ENCODE assay signal across 9 mouse cellular contexts in the genomic region with DNA sequence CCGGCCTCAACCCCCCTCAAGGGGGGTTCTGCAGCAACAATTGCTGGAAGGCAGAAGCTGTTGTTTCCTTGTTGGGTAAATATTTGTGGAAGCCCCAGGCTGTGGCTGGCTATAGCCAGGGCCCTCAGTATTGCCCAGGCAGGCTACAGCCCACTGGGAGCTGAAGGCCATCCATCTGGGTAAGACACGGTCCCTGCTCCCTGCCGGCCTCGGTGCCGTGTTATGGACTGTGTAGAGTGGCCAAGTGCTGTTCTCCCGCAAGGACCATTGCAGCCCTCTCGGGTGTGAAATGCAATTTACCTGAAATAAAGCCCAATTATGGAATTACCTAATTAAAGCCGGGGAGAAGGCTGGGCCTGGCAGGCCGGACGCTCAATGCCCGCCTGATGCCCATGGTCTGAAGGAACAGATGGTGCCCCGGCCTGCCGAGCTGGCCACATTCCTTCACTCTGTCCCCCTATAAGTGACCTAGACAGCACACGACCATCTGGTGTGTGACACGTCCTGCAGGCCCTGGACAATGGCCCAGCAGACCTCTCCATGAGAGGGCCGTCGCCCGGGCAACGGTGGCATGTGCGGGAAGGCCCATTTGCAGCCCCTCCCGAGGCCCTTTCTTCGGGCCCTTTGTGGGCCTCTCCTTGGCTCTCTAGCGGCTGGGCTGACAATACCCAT. TPM values are rescaled to one million over a fixed set of nuclear protein-coding genes. Genes with fewer than 3 reads are reported as not detected.
DNase-seq lines count a peak whose midpoint lies in the region; ATAC-seq lines count a peak whose summit lies in the region.
"Had no signal": no experiment of that assay in that cellular context is flagged by ENCODE, and none has a peak within 500 bp of the region (broad histone marks: within the 10 kb centered on the region; RNA-seq: fewer than 3 reads in every experiment).

No protein-coding gene starts in this region.

- H3K27me3 ChIP-seq in hindbrain, embryonic 11.5 days (ENCODE audit: control insufficient read depth, insufficient read depth, low read length), result peaks cover 4% of the 10 kb centered on the region; the same call in 1 of the 2 replicates
- no peaks in the 10 kb centered on the region; the same call in 1 of the 2 replicates for H3K27me3 ChIP-seq in neural tube, embryonic 13.5 days

- peak overlapping the region; percentile 29; the same call in 1 of the 2 replicates for H3K9ac ChIP-seq in hindbrain, embryonic 11.5 days (ENCODE audit: low read depth, low read length)
- H3K9ac ChIP-seq in neural tube, embryonic 13.5 days, result peak overlapping the region; percentile 35; the same call in 1 of the 2 replicates

- H3K9me3 ChIP-seq in hindbrain, embryonic 11.5 days (ENCODE audit: control insufficient read depth, low read length), result no peaks in the 10 kb centered on the region
- H3K9me3 ChIP-seq in neural tube, embryonic 13.5 days, result no peaks in the 10 kb centered on the region

- peak overlapping the region; percentile 76 for H3K27ac ChIP-seq in hindbrain, embryonic 11.5 days (ENCODE audit: low read depth, low read length)
- peak overlapping the region; percentile 30 for H3K27ac ChIP-seq in neural tube, embryonic 13.5 days (replicated peaks)

- peak; percentile 93 for ATAC-seq in hindbrain, embryonic 11.5 days (ENCODE audit: low FRiP score)
- ATAC-seq in neural tube, embryonic 13.5 days (ENCODE audit: low read depth), result peak; percentile 86

- 22% methylated on average over 23 of the region's 23 CpGs for WGBS in hindbrain, embryonic 11.5 days
- WGBS in neural tube, embryonic 13.5 days, result 11% methylated on average over 23 of the region's 23 CpGs

- no peak overlapping the region for H3K4me3 ChIP-seq in hindbrain, embryonic 11.5 days (ENCODE audit: low read depth, low read length)
- no peak overlapping the region for H3K4me3 ChIP-seq in neural tube, embryonic 13.5 days
- H3K4me3 ChIP-seq: myocyte had no signal

- peaks cover 2% of the 10 kb centered on the region; the same call in 1 of the 2 replicates for H3K4me1 ChIP-seq in hindbrain, embryonic 11.5 days (replicated peaks; ENCODE audit: control insufficient read depth, insufficient read depth, low read length)
- H3K4me1 ChIP-seq in neural tube, embryonic 13.5 days (replicated peaks), result peaks cover 24% of the 10 kb centered on the region

- H3K4me2 ChIP-seq in hindbrain, embryonic 11.5 days (replicated peaks; ENCODE audit: low read depth, low read length), result no peak overlapping the region; the same call in 1 of the 2 replicates
- H3K4me2 ChIP-seq in neural tube, embryonic 13.5 days, result no peak overlapping the region

- peak; percentile 25 for DNase-seq in kidney, postnatal 10 days
- DNase-seq in kidney, postnatal 36 days, result no peak
- DNase-seq in cerebellum, adult 9-11 months, result peak; percentile 98
- peak; percentile 85 for DNase-seq in hindbrain, embryonic 11.5 days (ENCODE audit: low spot score)
- no peak for DNase-seq in liver
- no peak for DNase-seq in right cerebral cortex, adult 2 months (ENCODE audit: low spot score in 2 of 2)
- DNase-seq in frontal cortex, postnatal 25 days (ENCODE audit: low spot score in 2 of 2), result no peak

- H3K36me3 ChIP-seq in hindbrain, embryonic 11.5 days (ENCODE audit: control insufficient read depth, insufficient read depth, low read length), result no peaks in the 10 kb centered on the region
- H3K36me3 ChIP-seq in neural tube, embryonic 13.5 days, result no peaks in the 10 kb centered on the region

RNA-seq across cellular contexts. Expression of gene Cdkn1c, which starts 32.6 kb away (rescaled TPM):
- polyA plus RNA-seq in hindbrain, embryonic 11.5 days (2014; fragmentation: Nextera tagmentation; extraction: Ambion mirVana), result 942 and 1,091 TPM in 2 replicates
- 464 and 633 TPM in 2 replicates for polyA plus RNA-seq in neural tube, embryonic 13.5 days (2015; fragmentation: Nextera tagmentation; extraction: Ambion mirVana)

RNA-seq across cellular contexts. Expression of gene Slc22a18, which starts 45.3 kb away (rescaled TPM):
- polyA plus RNA-seq in hindbrain, embryonic 11.5 days (2014; fragmentation: Nextera tagmentation; extraction: Ambion mirVana), result 0.14 and 0.71 TPM in 2 replicates
- 0.28 and 0.29 TPM in 2 replicates for polyA plus RNA-seq in neural tube, embryonic 13.5 days (2015; fragmentation: Nextera tagmentation; extraction: Ambion mirVana)

Comparison
In these comparisons a context has a peak if more than half of its experiments do, and no peak if none do; other contexts are left out.
1. DNase-seq: peak in kidney, postnatal 10 days (single experiment), cerebellum, adult 9-11 months (single experiment) and hindbrain, embryonic 11.5 days (single experiment); none in kidney, postnatal 36 days (0 of 2), liver (single experiment), right cerebral cortex, adult 2 months (0 of 2) and frontal cortex, postnatal 25 days (0 of 2).